ENCODE assay signal across 10 mouse cellular contexts in genomic region chr2:178565368-178565818, GRCm38 (mm10).
DNase-seq lines count a peak whose midpoint lies in the region; ATAC-seq and TF ChIP-seq lines count a peak whose summit lies in the region.
"Had no signal": no experiment of that assay in that cellular context is flagged by ENCODE, and none has a peak within 500 bp of the region (broad histone marks: within the 10 kb centered on the region; RNA-seq: fewer than 3 reads in every experiment).

No protein-coding gene starts in this region.

- H3K4me2 ChIP-seq in hindbrain, postnatal 0 days (ENCODE audit: low read depth, low read length): no peak overlapping the region

- TF ChIP-seq POLR2A in kidney, adult 2 months (IDR thresholded peaks at IDR 0.05; ENCODE audit: low read depth, low read length): no peak
- no peak for TF ChIP-seq POLR2A in brain, embryonic 14.5 days (IDR thresholded peaks at IDR 0.05; ENCODE audit: borderline replicate concordance, extremely low read depth, insufficient read depth, insufficient read length, poor library complexity, severe bottlenecking)

- no peaks in the 10 kb centered on the region for H3K4me1 ChIP-seq in kidney, adult 2 months (ENCODE audit: control insufficient read depth, insufficient read depth, low read length)
- H3K4me1 ChIP-seq in hindbrain, postnatal 0 days (ENCODE audit: insufficient read depth, low read length): no peaks in the 10 kb centered on the region
- peaks cover 9% of the 10 kb centered on the region for H3K4me1 ChIP-seq in midbrain, embryonic 10.5 days

- WGBS in kidney, adult 2 months: 53% methylated on average over 8 of the region's 8 CpGs
- WGBS in hindbrain, postnatal 0 days: 55% methylated on average over 8 of the region's 8 CpGs
- WGBS in midbrain, embryonic 10.5 days: 88% methylated on average over 8 of the region's 8 CpGs

- H3K9ac ChIP-seq in hindbrain, postnatal 0 days (replicated peaks; ENCODE audit: low read length): no peak overlapping the region

- H3K4me3 ChIP-seq in kidney, adult 2 months (ENCODE audit: insufficient read depth, low read depth, low read length): no peak overlapping the region
- H3K4me3 ChIP-seq in hindbrain, postnatal 0 days (ENCODE audit: low read length): no peak overlapping the region
- no peak overlapping the region for H3K4me3 ChIP-seq in midbrain, embryonic 10.5 days
- H3K4me3 ChIP-seq: gastrocnemius, adult 2 months had no signal

- peak; percentile 67 to 74 for ATAC-seq in hematopoietic stem cell, adult 5-6 weeks (replicated peaks in 1 of 2; ENCODE audit: insufficient read depth in 1 of 2, low FRiP score in 2 of 2, low TSS enrichment in 1 of 2, low read depth in 1 of 2, poor library complexity in 2 of 2, severe bottlenecking in 2 of 2)
- no peak for ATAC-seq in hindbrain, postnatal 0 days
- ATAC-seq in inflammation-experienced regulatory T-cells, adult 6 months: no peak

- H3K27me3 ChIP-seq in kidney, adult 2 months (replicated peaks; ENCODE audit: control insufficient read depth, insufficient read depth, low read length): no peaks in the 10 kb centered on the region
- no peaks in the 10 kb centered on the region for H3K27me3 ChIP-seq in hindbrain, postnatal 0 days (ENCODE audit: insufficient read depth, low read length)
- no peaks in the 10 kb centered on the region for H3K27me3 ChIP-seq in midbrain, embryonic 10.5 days (ENCODE audit: low read depth, poor library complexity, severe bottlenecking)

- H3K36me3 ChIP-seq in kidney, adult 2 months (ENCODE audit: control insufficient read depth, insufficient read depth, low read length): no peaks in the 10 kb centered on the region
- no peaks in the 10 kb centered on the region for H3K36me3 ChIP-seq in hindbrain, postnatal 0 days (ENCODE audit: insufficient read depth, low read length)
- H3K36me3 ChIP-seq in midbrain, embryonic 10.5 days: no peaks in the 10 kb centered on the region

- no peak for TF ChIP-seq CTCF in kidney, adult 2 months (conservative IDR thresholded peaks at IDR 0.05; ENCODE audit: insufficient read depth, insufficient read length, low read depth, low read length)
- TF ChIP-seq CTCF in brain, embryonic 14.5 days (IDR thresholded peaks at IDR 0.05; ENCODE audit: borderline replicate concordance, extremely low read depth, insufficient read depth, insufficient read length): no peak
- no peak for TF ChIP-seq CTCF in hindbrain, postnatal 0 days (IDR thresholded peaks at IDR 0.05; ENCODE audit: low read depth)

- H3K9me3 ChIP-seq in hindbrain, postnatal 0 days (ENCODE audit: low read length): no peaks in the 10 kb centered on the region
- no peaks in the 10 kb centered on the region for H3K9me3 ChIP-seq in midbrain, embryonic 10.5 days (replicated peaks)

- no peak overlapping the region for H3K27ac ChIP-seq in kidney, adult 2 months (ENCODE audit: insufficient read depth, low read depth, low read length)
- H3K27ac ChIP-seq in hindbrain, postnatal 0 days: no peak overlapping the region
- no peak overlapping the region for H3K27ac ChIP-seq in midbrain, embryonic 10.5 days (replicated peaks)
- H3K27ac ChIP-seq: gastrocnemius, adult 2 months had no signal

- peak; percentile 49 for DNase-seq in kidney, adult 2 months
- DNase-seq in kidney, adult 11 months: no peak
- peak; percentile 51 for DNase-seq in brain, embryonic 14.5 days (ENCODE audit: low read depth)
- DNase-seq in lung, postnatal 4 days: peak; percentile 31 to 43
- DNase-seq in hindbrain, postnatal 0 days (ENCODE audit: low spot score): no peak
- no peak for DNase-seq in midbrain, embryonic 10.5 days (ENCODE audit: low spot score)
- DNase-seq: cerebellum, adult 11-12 months; gastrocnemius, adult 2 months had no signal

Comparison
In these comparisons a context has a peak if more than half of its experiments do, and no peak if none do; other contexts are left out.
1. DNase-seq: peak in kidney, adult 2 months (single experiment), brain, embryonic 14.5 days (single experiment) and lung, postnatal 4 days (2 of 2); none in kidney, adult 11 months (single experiment), hindbrain, postnatal 0 days (single experiment) and midbrain, embryonic 10.5 days (single experiment).
2. ATAC-seq: peak in hematopoietic stem cell, adult 5-6 weeks (2 of 2); none in hindbrain, postnatal 0 days (single experiment) and inflammation-experienced regulatory T-cells, adult 6 months (single experiment).